Mouse (Mus musculus): Measurements from ENCODE around the gene Fignl1. TPM values are rescaled to one million over a fixed set of nuclear protein-coding genes. Genes with fewer than 3 reads are reported as not detected.

Fignl1 gene
- total and polyA plus RNA-seq, 3 experiments = 82.8 to 189 (median 98.5) TPM

DNA sequence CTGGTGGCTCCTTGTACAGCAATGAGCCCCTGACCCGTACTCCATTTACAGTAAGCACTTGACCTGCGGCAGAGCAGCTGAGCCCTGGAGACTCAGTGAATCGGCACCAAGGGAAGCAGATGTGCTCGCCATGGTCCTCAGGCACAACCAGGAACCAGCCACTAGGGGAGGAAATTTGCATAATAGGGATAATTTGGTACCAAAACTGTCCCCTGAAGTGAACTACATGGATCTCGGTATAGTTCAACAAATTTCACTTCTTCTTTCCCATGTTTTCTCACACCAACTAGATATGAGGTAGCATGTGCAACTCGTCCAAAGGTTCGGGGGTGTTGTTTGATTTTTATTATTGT, 32.0 kb downstream of the Fignl1 start:
- dilution Hi-C loops (cut with MboI; ENCODE audit: extremely low pct_ligation_motif_present, extremely low pct_unique_long_range_greater_than_20kb, low sequenced_read_pairs) (no loop called here), in situ Hi-C loops (cut with MboI; ENCODE audit: low pct_ligation_motif_present, low pct_unique_long_range_greater_than_20kb, low sequenced_read_pairs) (no loop called here)
- peak; percentile 93 for DNase-seq (ENCODE audit: extremely low read depth)
- Histone ChIP-seq H3K36me3 (replicated peaks in 1 of 2; ENCODE audit: control insufficient read depth in 1 of 2, insufficient read depth in 1 of 2, low read length in 1 of 2) (peaks cover 10 to 30% of the 10 kb centered on the region in 2 experiments), H3K27me3 (replicated peaks) (no peaks in the 10 kb centered on the region), H3K4me3 (replicated peaks in 1 of 3; ENCODE audit: low read depth in 2 of 3, low read length in 2 of 3, poor library complexity in 1 of 3) (peak overlapping the region in 1 of 3 experiments; percentile 23), H3K9ac (ENCODE audit: insufficient read depth, low read depth) (peak overlapping the region; percentile 30), H3K27ac (ENCODE audit: insufficient read depth, low read depth) (peak overlapping the region; percentile 90), H3K4me2 (ENCODE audit: insufficient read depth, low read depth, poor library complexity, severe bottlenecking) (peak overlapping the region; percentile 39), H3K4me1 (ENCODE audit: control insufficient read depth in 1 of 2, insufficient read depth in 2 of 2) (peaks cover 38 to 98% of the 10 kb centered on the region in 2 experiments), H3K79me2 (replicated peaks; ENCODE audit: control insufficient read depth, extremely low read depth, insufficient read depth, poor library complexity, severe bottlenecking) (no peaks in the 10 kb centered on the region; the same call in 1 of the 2 replicates), H3K9me3 (replicated peaks; ENCODE audit: low read length) (no peaks in the 10 kb centered on the region)
- peak; percentile 97 for TF ChIP-seq TCF12 (IDR thresholded peaks at IDR 0.05; ENCODE audit: low read depth, low read length)
- no peak for TF ChIP-seq E2F4 (IDR thresholded peaks at IDR 0.05; ENCODE audit: insufficient replicate concordance, low read depth, low read length)
- no peak for TF ChIP-seq USF2 (conservative IDR thresholded peaks at IDR 0.05; ENCODE audit: low read depth, low read length)
- no peak; the same call in none of the 2 replicates for TF ChIP-seq POLR2A (IDR thresholded peaks at IDR 0.05; ENCODE audit: low read depth, low read length)
- TF ChIP-seq SIN3A (IDR thresholded peaks at IDR 0.05; ENCODE audit: low read length) = peak; percentile 60
- peak; percentile 83; the same call in 1 of the 2 replicates for TF ChIP-seq MAX (IDR thresholded peaks at IDR 0.05; ENCODE audit: low read length)
- TF ChIP-seq ZKSCAN1 (IDR thresholded peaks at IDR 0.05; ENCODE audit: borderline replicate concordance, low read depth, low read length) = no peak
- TF ChIP-seq MAFK (IDR thresholded peaks at IDR 0.05; ENCODE audit: insufficient replicate concordance, low read length) = 0 out of 2 replicates have a peak, but pooled peaks have one; percentile 46
- TF ChIP-seq UBTF (IDR thresholded peaks at IDR 0.05; ENCODE audit: low read depth, low read length) = 0 out of 2 replicates have a peak, but pooled peaks have one; percentile 22
- TF ChIP-seq CHD1 (IDR thresholded peaks at IDR 0.05; ENCODE audit: low read depth, low read length) = no peak
- peak; percentile 94 for TF ChIP-seq IRF4 (IDR thresholded peaks at IDR 0.05; ENCODE audit: low read depth, low read length)
- TF ChIP-seq TBP (conservative IDR thresholded peaks at IDR 0.05; ENCODE audit: low read depth, low read length) = peak; percentile 65; the same call in 1 of the 2 replicates
- TF ChIP-seq CHD2 (IDR thresholded peaks at IDR 0.05; ENCODE audit: low read length) = peak; percentile 15; the same call in 1 of the 2 replicates
- 0 out of 2 replicates have a peak, but pooled peaks have one; percentile 31 for TF ChIP-seq POLR2AphosphoS2 (IDR thresholded peaks at IDR 0.05; ENCODE audit: low read depth, low read length)
- peak; percentile 61; the same call in 1 of the 2 replicates for TF ChIP-seq JUND (conservative IDR thresholded peaks at IDR 0.05; ENCODE audit: low read depth, low read length)
- peak; percentile 92 for TF ChIP-seq ETS1 (conservative IDR thresholded peaks at IDR 0.05; ENCODE audit: low read depth, low read length)
- no peak for TF ChIP-seq ZNF384 (IDR thresholded peaks at IDR 0.05; ENCODE audit: low read depth, low read length)
- peak; percentile 85 for TF ChIP-seq BHLHE40 (IDR thresholded peaks at IDR 0.05; ENCODE audit: low read depth, low read length)
- TF ChIP-seq SMC3 (IDR thresholded peaks at IDR 0.05; ENCODE audit: low read depth, low read length) = 0 out of 2 replicates have a peak, but pooled peaks have one; percentile 6
- no peak; the same call in none of the 2 replicates for TF ChIP-seq RCOR1 (conservative IDR thresholded peaks at IDR 0.05; ENCODE audit: low read depth, low read length)
- TF ChIP-seq ELF1 (IDR thresholded peaks at IDR 0.05; ENCODE audit: low read depth, low read length) = peak; percentile 80; the same call in 1 of the 2 replicates
- no peak for TF ChIP-seq GABPA (IDR thresholded peaks at IDR 0.05; ENCODE audit: insufficient replicate concordance, low read depth, low read length)
- peak; percentile 98 for TF ChIP-seq EP300 (IDR thresholded peaks at IDR 0.05; ENCODE audit: low read length)
- no peak for TF ChIP-seq NRF1 (IDR thresholded peaks at IDR 0.05; ENCODE audit: low read depth, low read length)
- TF ChIP-seq CTCF (conservative IDR thresholded peaks at IDR 0.05 in 1 of 2, IDR thresholded peaks at IDR 0.05 in 1 of 2; ENCODE audit: low read depth in 2 of 2, low read length in 2 of 2) = peak; percentile 50 to 78; a peak in 3 of 4 replicates
- TF ChIP-seq HCFC1 (IDR thresholded peaks at IDR 0.05; ENCODE audit: low read depth, low read length) = no peak
- peak; percentile 95 for TF ChIP-seq MEF2A (IDR thresholded peaks at IDR 0.05; ENCODE audit: borderline replicate concordance, low read depth, low read length)
- no peak; the same call in 1 of the 2 replicates for TF ChIP-seq RAD21 (IDR thresholded peaks at IDR 0.05; ENCODE audit: low read depth, low read length)
- peak; percentile 94 for TF ChIP-seq MYC (IDR thresholded peaks at IDR 0.05; ENCODE audit: low read depth, low read length)
